Mouse (Mus musculus) kidney, embryonic 14.5 days (tissue): ENCODE measurements around the gene Nup50. TPM values are rescaled to one million over a fixed set of nuclear protein-coding genes. Genes with fewer than 3 reads are reported as not detected.

Source experiments
- ATAC-seq: fragments of 200-750 bp; cut with Nextera tagmentation; 2 replicates; pipeline ENCODE4 v1.8.0; 2017; ENCODE audit warnings: moderate number of reproducible peaks, mild to moderate bottlenecking, moderate TSS enrichment, moderate library complexity; ENCODE audit not compliant: low FRiP score, low TSS enrichment
- H3K27ac ChIP-seq: fragments of 300-500 bp; sonication (generic); 2 replicates; pipeline ENCODE4 v1.5.1; 2014; ENCODE audit warnings: low read depth, mild to moderate bottlenecking, low read length, moderate library complexity, mixed read lengths
- H3K27me3 ChIP-seq: fragments of 300-500 bp; sonication (generic); 2 replicates; pipeline ENCODE4 v1.6.1; 2014; ENCODE audit warnings: mild to moderate bottlenecking, low read length; ENCODE audit not compliant: control insufficient read depth, insufficient read depth
- H3K36me3 ChIP-seq: fragments of 300-500 bp; sonication (generic); 2 replicates; pipeline ENCODE4 v1.6.1; 2014; ENCODE audit warnings: low read length, mixed read lengths; ENCODE audit not compliant: control insufficient read depth, insufficient read depth
- H3K4me1 ChIP-seq: fragments of 300-500 bp; sonication (generic); 2 replicates; pipeline ENCODE4 v1.6.1; 2014; ENCODE audit warnings: low read length, mixed read lengths; ENCODE audit not compliant: control insufficient read depth, insufficient read depth
- H3K4me2 ChIP-seq: fragments of 300-500 bp; sonication (generic); replicated peaks from 2 replicates; pipeline ENCODE4 v1.6.1; 2014; ENCODE audit warnings: low read depth, mild to moderate bottlenecking, low read length
- H3K4me3 ChIP-seq: fragments of 300-500 bp; sonication (generic); 2 replicates; pipeline ENCODE4 v1.5.1; 2014; ENCODE audit warnings: mild to moderate bottlenecking, low read length
- H3K9ac ChIP-seq: fragments of 300-500 bp; sonication (generic); 2 replicates; pipeline ENCODE4 v1.6.1; 2014; ENCODE audit warnings: low read depth, mild to moderate bottlenecking, low read length, moderate library complexity
- H3K9me3 ChIP-seq: fragments of 300-500 bp; sonication (generic); 2 replicates; pipeline ENCODE4 v1.6.1; 2016; ENCODE audit warnings: low read length; ENCODE audit not compliant: control insufficient read depth
- WGBS: fragments of 180-500 bp; shearing (Covaris S2); extraction: QIAGEN DNeasy Blood & Tissue Kit; methylation state at CpG from one replicate; pipeline ENCODE4 v1.1.7; 2014; 5-methylcytosine and 5-hydroxymethylcytosine counted together
- polyA plus RNA-seq: library from polyadenylated mRNA; unstranded; fragments of >200 nt; fragmentation: Nextera tagmentation; extraction: Ambion mirVana; gene quantifications from 2 replicates; pipeline ENCODE4 v1.2.1, GENCODE M21; 2014

Nup50 gene
- polyA plus RNA-seq, 1 experiment from 2014 or later, result 50.8 TPM

DNA sequence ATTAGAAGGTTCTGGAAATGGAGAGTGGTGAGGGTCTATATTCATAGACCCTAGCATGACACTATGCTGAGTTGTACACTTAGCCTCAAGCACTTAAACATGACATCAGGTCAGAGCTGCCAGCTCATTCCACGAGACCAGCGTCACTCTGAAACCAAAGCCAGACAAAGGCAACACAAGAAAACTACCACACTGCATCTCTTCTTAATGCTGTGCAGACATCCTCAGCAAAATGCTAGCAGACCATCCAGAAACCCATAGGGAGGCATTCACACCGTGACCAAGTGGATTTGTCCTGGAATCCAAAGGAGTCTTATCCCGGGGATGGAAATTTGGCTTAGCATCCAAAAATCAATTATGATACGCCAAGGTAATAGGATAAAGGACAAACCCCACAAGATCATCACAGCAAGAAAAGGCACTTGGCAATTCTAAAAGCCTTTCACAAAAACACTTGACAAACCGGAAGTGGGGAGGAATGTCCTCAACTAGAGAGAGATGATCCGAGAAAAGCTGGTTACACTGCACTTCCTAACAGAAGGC, 19.3 kb upstream of the Nup50 start:
- H3K36me3 ChIP-seq, result no peaks in the 10 kb centered on the region
- no peaks in the 10 kb centered on the region for H3K4me1 ChIP-seq
- H3K4me3 ChIP-seq, result no peak overlapping the region
- no peak for ATAC-seq
- H3K9me3 ChIP-seq, result no peaks in the 10 kb centered on the region
- H3K4me2 ChIP-seq, result no peak overlapping the region
- H3K9ac ChIP-seq, result no peak overlapping the region
- no peaks in the 10 kb centered on the region for H3K27me3 ChIP-seq
- no peak overlapping the region for H3K27ac ChIP-seq
- WGBS, result 81% methylated on average over 7 of the region's 7 CpGs

- Histone ChIP-seq H3K9ac (no peak overlapping the region), H3K27ac (no peak overlapping the region), H3K4me3 (no peak overlapping the region), H3K27me3 (no peaks in the 10 kb centered on the region), H3K4me1 (no peaks in the 10 kb centered on the region), H3K9me3 (no peaks in the 10 kb centered on the region), H3K36me3 (no peaks in the 10 kb centered on the region), H3K4me2 (no peak overlapping the region)
- no peak for ATAC-seq
- WGBS, result 93% methylated on average over 3 of the region's 3 CpGs
Measured at GRCm38 (mm10) chr15:84913201-84913600, 10.0 kb upstream of the Nup50 start.

GRCm38 (mm10) chr15:84919938-84920337, 3.3 kb upstream of the Nup50 start, which contains the start of gene Gm29666:
Gene Gm29666 (minus strand): TSS chr15:84920038.
- Histone ChIP-seq H3K9ac (no peak within 1 kb of the TSS), H3K27me3 (no peaks in the 10 kb centered on the region), H3K4me2 (no peak within 1 kb of the TSS), H3K4me1 (0 out of 2 replicates have a peak, but pooled peaks cover 9% of the 10 kb centered on the region), H3K27ac (no peak within 1 kb of the TSS), H3K36me3 (no peaks in the 10 kb centered on the region), H3K9me3 (no peaks in the 10 kb centered on the region), H3K4me3 (no peak within 1 kb of the TSS)
- WGBS, result 96% methylated on average over 3 of the region's 3 CpGs
- ATAC-seq, result no peak

GRCm38 (mm10) chr15:84923508-84924181, 434 bp downstream of the Nup50 start:
- 0 out of 2 replicates have a peak, but pooled peaks cover 12% of the 10 kb centered on the region for H3K4me1 ChIP-seq
- peak overlapping the region; percentile 97 for H3K9ac ChIP-seq
- H3K4me2 ChIP-seq, result peak overlapping the region; percentile 89
- H3K9me3 ChIP-seq, result no peaks in the 10 kb centered on the region
- H3K27me3 ChIP-seq, result no peaks in the 10 kb centered on the region
- peak overlapping the region; percentile 98 for H3K27ac ChIP-seq
- peak overlapping the region; percentile 99 for H3K4me3 ChIP-seq
- H3K36me3 ChIP-seq, result peaks cover 19% of the 10 kb centered on the region
- WGBS, result under 1% methylated on average over 55 of the region's 68 CpGs
- peak; percentile 69 for ATAC-seq

DNA sequence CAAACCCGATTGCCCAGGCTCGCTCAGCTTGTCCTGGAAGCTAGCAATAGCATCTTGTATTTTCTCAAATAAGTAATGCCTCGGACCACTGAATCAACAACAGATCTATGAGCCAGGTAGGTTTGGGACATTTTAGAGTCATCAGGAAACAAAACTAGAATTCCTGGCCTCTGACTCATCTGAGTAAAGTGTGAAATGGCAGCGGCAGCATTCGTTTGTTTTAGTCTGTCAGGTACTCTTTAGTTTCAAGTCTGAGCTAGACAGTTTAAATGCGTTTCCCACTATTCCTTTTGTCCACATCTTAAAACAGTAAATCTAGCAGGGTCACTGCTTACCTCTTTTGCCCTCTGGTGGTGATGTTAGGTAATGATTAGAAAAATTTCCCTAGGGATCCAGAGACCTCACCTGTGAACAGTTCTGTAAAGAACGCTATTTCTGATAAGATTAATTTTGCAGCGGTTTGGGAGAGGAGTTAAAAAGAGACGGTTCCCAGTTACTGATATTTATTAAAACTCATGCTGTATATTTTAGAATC, 1.6 kb downstream of the Nup50 start:
- 12% methylated on average over 9 of the region's 9 CpGs for WGBS
- Histone ChIP-seq H3K4me3 (peak overlapping the region; percentile 99), H3K4me1 (0 out of 2 replicates have a peak, but pooled peaks cover 12% of the 10 kb centered on the region), H3K9me3 (no peaks in the 10 kb centered on the region), H3K4me2 (peak overlapping the region; percentile 89), H3K27me3 (no peaks in the 10 kb centered on the region), H3K9ac (peak overlapping the region; percentile 97; the same call in 1 of the 2 replicates), H3K36me3 (peaks cover 31% of the 10 kb centered on the region), H3K27ac (no peak overlapping the region; the same call in 1 of the 2 replicates)
- ATAC-seq, result no peak

DNA sequence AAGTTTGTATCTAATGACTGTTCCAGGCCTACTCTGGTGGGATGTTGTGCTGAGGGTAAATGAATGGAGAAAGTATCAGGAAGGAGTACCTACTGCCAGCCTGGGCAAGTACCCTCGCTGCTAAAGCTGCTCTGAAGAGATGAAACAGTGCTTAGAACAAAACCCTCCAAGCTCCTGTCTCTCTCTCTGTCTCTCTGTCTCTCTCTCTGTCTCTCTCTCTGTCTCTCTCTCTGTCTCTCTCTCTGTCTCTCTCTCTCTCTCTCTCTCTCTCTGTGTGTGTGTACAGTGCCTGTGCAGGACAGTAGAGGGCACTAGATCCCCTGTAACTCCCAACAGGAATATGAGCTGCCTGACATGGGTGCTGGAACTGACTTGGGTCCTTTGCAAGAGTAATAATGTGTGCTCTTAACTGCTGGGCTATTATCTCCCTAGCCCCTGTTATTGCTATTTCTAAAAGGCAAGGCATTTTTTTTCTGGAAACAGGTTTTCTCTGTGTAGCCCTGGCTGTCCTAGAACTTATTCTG, 2.3 kb downstream of the Nup50 start:
- Histone ChIP-seq H3K4me2 (peak overlapping the region; percentile 89; the same call in 1 of the 2 replicates), H3K4me1 (0 out of 2 replicates have a peak, but pooled peaks cover 12% of the 10 kb centered on the region), H3K4me3 (peak overlapping the region; percentile 99; the same call in 1 of the 2 replicates), H3K36me3 (peaks cover 38% of the 10 kb centered on the region), H3K27me3 (no peaks in the 10 kb centered on the region), H3K9ac (peak overlapping the region; percentile 97; the same call in 1 of the 2 replicates), H3K27ac (no peak overlapping the region), H3K9me3 (no peaks in the 10 kb centered on the region)
- WGBS, result 60% methylated on average over 1 of the region's 1 CpGs
- no peak for ATAC-seq

GRCm38 (mm10) chr15:84932351-84932750, 9.1 kb downstream of the Nup50 start:
- H3K4me3 ChIP-seq, result no peak overlapping the region
- 0 out of 2 replicates have a peak, but pooled peaks cover 2% of the 10 kb centered on the region for H3K4me1 ChIP-seq
- H3K36me3 ChIP-seq, result peaks cover 94% of the 10 kb centered on the region
- H3K9ac ChIP-seq, result no peak overlapping the region
- H3K9me3 ChIP-seq, result no peaks in the 10 kb centered on the region
- no peak for ATAC-seq
- no peaks in the 10 kb centered on the region for H3K27me3 ChIP-seq
- 26% methylated on average over 5 of the region's 5 CpGs for WGBS
- no peak overlapping the region for H3K27ac ChIP-seq
- no peak overlapping the region for H3K4me2 ChIP-seq

DNA sequence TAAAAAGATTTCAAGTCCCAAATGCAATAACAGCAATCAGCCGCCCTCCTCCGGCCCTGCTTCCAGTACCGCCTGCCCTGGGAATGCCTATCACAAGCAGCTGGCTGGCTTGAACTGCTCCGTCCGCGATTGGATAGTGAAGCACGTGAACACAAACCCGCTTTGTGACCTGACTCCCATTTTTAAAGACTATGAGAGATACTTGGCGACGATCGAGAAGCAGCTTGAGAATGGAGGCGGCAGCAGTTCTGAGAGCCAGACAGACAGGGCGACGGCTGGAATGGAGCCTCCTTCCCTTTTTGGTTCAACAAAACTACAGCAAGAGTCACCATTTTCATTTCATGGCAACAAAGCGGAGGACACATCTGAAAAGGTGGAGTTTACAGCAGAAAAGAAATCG, 11.7 kb downstream of the Nup50 start:
- no peaks in the 10 kb centered on the region for H3K9me3 ChIP-seq
- no peak overlapping the region for H3K27ac ChIP-seq
- H3K36me3 ChIP-seq, result peaks cover 95% of the 10 kb centered on the region
- 91% methylated on average over 16 of the region's 16 CpGs for WGBS
- no peaks in the 10 kb centered on the region for H3K27me3 ChIP-seq
- no peak overlapping the region for H3K4me2 ChIP-seq
- H3K4me1 ChIP-seq, result peaks cover 2% of the 10 kb centered on the region; the same call in 1 of the 2 replicates
- ATAC-seq, result no peak
- H3K9ac ChIP-seq, result no peak overlapping the region
- H3K4me3 ChIP-seq, result no peak overlapping the region

DNA sequence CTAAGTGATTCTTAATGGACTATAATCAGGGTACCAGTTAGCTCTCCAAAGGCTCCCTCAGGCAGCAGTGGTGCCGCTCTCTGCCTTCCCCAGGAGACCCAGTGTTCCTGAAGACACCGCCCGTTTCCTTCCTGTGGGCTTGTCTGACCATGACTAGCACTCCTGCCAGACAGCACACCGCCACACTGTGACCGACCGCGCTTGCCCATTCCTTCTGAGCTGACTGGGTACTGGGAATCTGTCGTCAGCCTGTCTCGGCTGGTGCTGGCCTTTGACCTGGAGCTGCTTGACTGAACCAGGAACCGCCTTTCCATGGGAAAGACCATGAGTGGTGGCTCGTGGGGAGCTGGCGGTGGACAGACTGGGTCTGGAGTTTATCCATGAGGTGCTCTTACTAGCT, 16.9 kb downstream of the Nup50 start:
- Histone ChIP-seq H3K4me3 (no peak overlapping the region), H3K9ac (no peak overlapping the region), H3K27me3 (no peaks in the 10 kb centered on the region), H3K4me1 (no peaks in the 10 kb centered on the region; the same call in 1 of the 2 replicates), H3K36me3 (peaks cover 76% of the 10 kb centered on the region), H3K4me2 (no peak overlapping the region), H3K9me3 (no peaks in the 10 kb centered on the region), H3K27ac (no peak overlapping the region)
- 51% methylated on average over 12 of the region's 12 CpGs for WGBS
- ATAC-seq, result peak; percentile 66
